Mouse (Mus musculus) right cerebral cortex, postnatal 4 days (tissue): ENCODE results near the gene C1qtnf1.

Experiments used
- DNase-seq: peaks from one replicate; pipeline ENCODE4 v3.0.0-alpha.2; 2022

Gene C1qtnf1

DNA sequence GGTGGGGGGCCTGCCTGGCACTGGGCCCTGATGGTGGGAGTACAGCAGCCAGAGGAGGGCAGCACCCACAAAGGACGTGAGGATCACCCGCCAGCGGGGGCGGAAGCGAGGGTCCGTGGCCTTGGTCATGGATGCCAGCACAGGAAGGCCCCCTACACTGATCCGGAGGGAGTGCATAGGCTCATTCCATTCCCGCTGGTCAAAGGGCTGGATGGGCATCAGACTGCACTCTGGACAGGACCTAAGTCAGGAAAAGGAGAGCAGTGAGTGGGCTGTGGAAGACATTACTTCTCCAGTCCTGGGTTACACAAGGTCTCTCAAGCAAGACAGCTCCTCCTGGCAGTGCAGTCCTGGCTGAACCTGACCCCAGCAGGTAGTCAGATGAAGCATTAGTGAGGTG lies 16.7 kb upstream of the C1qtnf1 start:
- DNase-seq, result no peak

DNA sequence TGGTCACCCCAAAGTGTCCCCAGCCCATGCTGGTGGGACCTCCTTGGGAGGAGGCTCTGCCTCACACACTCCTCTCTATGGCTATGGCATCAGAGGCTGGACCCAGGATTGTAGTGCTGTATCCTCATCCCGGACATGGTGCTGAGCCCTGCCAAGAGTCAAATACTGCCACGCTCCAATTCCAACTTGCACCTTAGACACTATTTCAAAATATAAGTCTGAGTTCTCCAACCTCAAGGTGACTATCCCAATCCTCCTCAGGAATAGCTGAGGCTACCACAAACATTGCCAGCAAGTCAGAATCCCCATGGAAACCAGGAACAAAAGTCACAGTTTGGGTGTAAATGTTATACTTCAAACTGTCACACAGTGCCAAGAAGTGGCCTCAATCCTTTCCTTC lies 15.4 kb upstream of the C1qtnf1 start:
- no peak for DNase-seq

DNA sequence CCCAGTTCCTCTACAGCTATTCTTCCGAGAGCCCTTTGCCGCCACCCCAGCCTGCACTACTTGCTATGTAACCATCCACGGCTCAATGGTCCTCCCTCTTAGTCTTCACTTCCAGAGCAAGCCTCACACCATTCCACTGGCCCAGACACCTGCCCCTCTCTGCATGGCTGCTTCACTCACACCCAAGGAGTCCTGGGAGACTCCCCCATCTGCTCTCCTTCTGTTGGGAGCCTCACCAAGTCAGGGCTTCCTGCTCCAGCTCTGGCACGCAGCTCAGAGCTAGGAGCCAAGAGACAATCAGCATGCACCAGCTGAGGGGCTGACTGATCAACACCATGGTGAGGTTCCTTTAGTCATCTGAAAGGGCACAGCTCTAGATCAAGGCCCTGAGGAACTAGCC lies 14.9 kb upstream of the C1qtnf1 start:
- no peak for DNase-seq

DNA sequence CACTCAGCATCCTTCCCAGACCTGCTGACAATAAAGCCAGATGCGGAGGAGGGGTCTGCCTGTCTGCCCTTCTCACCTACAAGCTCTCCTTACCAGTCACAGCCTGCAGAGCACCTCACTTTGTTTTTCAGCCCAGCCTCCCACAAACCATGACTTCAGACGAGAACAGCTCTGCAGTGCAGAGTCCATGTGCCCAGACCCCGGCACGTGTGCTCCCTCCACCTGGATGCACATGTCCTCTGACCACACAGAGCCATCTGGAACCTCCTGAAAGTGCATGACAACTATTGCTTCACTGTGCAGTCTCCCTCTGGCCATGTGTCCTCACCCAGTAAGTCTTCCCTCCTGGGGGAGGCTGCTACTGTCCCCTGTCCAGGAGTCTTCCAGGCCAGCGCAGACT lies 13.7 kb upstream of the C1qtnf1 start:
- no peak for DNase-seq

DNA sequence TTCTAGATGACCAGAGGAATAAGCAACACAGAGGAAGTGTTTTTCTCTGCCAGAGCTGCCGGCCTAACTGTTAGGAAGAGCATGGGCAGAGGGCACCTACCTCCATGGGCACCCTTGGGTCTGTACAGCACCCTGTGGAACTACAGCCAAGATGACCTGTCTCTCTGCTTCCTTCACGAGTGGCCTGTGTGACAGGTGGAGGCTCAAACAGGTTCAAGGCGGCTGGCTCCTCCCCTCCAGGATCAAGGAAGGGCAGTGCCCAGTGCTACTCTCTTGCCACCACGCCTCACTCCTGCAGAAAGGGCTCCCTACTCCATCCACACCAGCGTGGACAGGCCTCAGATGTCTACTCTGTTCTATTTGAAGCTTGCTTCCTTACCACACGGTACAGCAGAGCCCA lies 12.4 kb upstream of the C1qtnf1 start:
- DNase-seq, result no peak

DNA sequence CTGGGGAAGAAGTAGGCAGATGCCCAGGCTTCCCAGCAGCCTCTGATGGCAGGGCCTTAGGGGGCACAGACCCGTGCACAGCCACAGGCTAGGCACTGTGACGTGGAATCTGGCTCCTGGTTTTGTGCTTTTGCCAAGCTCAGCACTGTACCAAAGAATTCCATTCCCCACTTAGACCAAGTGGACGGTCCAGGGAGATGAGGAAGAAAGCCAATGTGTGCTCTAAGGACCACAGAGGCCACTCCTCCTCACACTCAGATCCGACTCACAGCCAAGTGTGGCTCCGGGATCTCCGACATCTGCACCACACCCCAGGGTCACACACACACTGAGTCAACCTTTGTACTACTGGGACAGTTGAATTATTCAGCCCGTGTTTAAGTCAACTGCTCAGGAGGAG lies 12.0 kb upstream of the C1qtnf1 start:
- no peak for DNase-seq

DNA sequence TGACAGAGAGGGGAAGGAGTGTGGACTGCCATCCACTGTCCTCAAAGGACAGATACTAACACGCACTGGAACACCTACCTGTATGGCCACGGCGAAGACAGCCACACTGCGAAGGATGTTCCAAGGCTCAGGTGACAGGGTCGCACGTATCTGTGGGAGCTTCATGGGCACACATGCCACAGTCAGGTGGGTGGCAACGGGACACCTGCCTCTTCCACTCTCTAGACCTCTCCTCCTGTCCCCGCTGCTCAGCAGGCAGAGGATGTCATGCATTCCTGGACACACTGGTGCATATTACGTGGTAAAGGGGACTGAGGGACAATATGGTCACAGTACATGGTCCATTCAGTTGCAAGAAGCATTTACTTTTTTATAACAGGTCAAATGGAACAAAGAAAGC lies 10.5 kb upstream of the C1qtnf1 start:
- DNase-seq, result no peak

DNA sequence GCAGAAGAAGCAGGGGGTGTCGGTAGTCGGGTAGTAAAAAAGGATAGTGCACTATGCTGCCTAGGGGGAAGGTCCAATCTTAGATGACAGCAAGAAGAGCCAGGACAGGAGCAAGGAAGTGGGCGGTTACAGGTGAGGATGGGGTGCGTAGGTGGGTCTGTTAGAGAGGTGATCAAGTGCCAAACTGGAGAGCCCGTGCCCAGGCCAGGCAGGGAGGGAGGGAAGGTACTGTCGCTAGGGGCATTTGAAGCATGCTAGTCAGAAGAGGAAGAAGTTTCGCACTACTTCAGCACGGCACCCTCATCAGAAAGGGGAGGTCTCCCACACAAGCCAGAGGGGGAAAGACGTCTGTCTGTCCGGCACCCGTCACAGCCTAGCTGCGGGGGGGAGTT lies 9.6 kb upstream of the C1qtnf1 start:
- DNase-seq, result no peak

DNA sequence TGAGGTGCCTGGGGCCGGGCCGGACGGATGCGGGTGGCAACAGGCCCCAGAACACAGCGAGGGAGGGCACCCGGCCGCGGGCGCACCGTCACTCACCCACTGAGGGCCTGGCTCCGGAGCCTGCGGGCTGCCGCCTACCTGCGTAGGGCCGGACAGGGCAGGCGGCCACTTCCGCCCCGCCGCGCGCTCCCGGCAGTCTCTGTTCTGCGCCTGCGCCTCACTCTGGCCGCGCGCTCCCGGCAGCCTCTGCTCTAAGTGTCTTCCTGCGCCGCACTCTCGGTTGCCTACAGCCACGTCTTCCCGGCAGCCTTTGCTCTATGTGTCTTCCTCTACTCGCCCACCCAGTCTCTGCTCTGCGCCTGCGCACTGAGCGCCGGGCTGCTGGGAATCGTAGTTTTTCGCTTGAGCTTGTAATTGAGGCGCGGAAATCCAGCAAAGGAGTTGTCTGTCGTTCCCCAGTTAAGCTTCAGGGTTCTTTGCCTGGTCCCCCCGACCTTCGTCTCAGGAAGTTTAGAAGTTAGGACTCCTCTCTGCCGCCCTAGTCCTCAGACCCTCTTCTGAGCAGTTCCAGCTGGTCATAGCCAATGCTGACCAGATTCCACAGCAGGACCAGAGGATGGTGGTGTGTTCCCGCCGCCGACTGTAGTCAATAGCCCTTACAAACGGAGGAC lies 9.0 kb upstream of the C1qtnf1 start, which contains the start of gene Cant1:
TSS of gene Cant1 (minus strand) at position 253 of the 671 bp plus-strand sequence.
- DNase-seq, result peak; percentile 95

DNA sequence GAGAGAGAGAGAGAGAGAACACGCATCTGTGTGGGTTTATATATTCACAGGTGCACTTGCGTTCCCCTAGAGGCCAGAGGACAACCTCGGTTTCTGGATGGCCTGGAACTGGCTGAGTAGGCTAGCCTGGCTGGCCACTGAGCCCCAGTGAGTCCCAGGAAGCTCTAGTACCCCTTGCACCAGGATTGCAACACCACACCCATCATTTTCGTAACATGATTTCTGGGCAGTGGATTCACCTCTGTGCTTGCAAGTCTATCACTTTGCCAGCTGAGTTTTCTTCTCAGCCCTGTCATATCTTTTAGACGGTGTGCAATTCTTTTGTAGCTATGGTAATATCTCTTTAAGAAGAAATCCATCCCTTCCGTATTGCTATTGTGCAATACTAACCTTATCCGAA lies 7.7 kb upstream of the C1qtnf1 start:
- no peak for DNase-seq

DNA sequence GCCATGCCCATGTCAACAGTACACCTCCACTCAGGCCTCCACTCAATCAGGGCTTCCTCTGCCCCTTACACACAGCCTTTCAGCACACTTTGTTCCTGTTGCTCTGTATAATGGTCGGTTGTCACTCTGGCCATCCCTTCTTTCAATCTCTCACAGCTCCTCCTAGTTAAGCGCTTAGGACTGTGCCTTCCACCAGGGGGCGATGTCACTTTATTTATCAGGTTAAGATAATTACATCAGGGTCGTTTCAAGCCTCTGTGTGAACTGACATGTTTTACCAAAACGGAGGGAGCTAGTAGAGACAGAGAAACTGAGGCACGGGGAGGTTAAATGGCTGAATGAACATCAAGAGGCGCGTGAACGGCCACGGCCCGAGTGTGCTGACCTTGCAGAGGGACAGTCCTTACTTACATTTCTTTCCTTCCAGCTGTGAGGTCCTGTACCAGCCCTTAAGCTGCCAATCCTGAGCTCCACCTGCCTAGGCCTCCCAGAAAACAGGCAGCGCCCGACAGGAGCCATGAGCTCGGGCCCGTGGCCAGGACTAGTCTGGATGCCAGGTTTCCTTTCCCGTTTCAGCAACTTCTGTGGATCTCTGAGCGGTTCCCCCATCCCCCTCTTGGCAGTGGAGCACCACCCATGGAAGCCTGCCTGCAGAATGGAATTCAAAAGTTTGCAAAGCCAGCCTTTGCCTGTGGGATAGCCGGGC lies 4.6 kb upstream of the C1qtnf1 start:
- DNase-seq, result peak; percentile 91

DNA sequence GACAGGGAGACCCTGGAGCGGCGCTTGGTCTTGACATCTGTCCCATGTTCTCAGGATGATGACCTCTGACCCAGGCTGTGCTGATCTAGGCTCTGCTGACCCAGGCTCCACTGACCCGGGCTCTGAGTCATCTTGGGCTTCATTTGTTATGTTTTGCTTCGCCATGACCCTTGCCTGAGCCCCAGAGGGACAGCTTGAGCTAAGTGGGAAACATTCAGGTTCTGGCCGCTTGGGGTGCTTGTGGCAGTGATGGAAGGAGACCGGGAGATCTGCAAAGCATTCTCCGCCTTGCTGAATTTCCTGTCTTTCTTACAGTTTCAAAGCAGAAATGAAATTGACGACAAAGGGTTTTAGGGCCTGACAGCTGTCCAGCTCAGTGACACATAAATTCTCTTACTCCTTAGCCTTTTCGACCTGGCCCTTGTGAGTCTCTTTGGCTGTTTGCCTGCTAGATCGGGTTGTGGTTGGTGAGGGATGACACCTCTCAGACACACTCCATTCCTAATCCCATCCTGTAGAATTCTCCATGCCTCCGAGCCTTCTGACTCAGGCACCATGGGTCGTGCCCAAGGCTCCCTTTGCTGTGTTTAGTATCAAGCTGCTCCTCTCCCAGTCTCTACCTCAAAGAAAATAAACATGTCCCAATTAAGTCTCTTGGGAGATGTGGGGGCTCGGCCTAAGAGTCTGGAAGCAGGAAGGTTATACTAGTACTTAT lies 3.2 kb upstream of the C1qtnf1 start:
- no peak for DNase-seq

DNA sequence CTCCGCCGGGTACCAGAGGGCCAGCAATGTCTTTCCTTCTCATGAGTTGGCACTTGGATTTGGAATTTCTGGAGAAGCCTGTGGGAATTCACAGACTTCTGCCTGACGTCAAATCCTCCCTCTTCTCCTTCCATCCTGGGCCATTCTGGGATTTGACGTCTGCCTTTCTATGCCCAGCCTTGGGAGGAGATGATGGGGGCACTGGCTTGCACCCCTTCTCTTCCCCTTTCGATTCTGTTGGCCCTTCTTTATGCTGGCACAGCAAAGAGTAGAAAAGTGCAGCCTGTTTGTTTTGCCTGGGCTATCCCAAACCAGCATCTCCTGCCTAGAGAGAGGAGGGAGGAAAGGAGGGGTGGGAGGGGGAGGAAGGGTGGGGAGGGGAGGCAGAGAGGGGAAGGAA lies 1.2 kb upstream of the C1qtnf1 start:
- no peak for DNase-seq

DNA sequence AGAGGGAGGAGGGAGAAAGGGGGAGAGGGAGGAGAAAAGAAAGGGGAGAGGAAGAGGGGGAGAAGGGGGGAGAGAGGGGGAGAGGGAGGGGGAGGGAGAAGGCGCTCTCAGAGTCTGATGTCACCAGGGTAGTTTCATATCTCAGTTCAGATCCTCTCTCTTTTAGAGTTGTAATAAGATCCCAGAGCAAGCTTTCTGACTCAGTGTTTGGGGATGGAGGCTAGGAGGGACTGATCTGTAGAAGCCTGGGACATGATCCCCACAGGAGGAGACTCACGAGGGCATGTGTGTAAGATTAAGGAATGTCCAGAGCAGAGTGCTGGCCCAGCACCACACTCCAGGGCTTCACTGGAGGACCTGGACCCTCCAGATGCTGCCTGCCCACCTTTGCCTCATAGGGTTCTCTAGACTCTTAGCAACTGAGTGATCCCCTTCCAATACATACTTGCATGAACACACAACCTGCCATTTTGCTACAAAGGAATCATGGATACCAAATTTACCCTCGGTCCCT lies 680 bp upstream of the C1qtnf1 start:
- no peak for DNase-seq

DNA sequence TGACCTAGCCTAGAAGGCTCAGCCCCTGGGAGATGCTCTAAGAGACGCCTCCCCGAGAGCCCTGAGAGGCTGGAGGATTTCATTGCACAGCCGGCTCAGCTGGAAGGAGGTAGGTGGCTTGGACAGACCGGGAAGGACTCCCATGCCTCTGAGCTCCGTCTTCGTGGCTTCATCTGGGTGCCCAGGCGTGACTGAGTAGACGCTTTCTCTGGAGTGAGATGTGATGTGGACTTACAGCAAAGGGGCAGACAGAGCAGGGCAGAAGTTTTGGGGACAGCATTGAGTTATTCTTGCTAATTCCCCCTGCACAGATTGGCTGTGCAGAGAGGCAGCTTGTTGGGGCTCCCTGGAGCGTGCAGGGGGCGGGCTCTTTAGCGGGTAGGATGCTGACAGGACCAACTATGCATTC lies 461 bp downstream of the C1qtnf1 start:
- DNase-seq, result no peak

DNA sequence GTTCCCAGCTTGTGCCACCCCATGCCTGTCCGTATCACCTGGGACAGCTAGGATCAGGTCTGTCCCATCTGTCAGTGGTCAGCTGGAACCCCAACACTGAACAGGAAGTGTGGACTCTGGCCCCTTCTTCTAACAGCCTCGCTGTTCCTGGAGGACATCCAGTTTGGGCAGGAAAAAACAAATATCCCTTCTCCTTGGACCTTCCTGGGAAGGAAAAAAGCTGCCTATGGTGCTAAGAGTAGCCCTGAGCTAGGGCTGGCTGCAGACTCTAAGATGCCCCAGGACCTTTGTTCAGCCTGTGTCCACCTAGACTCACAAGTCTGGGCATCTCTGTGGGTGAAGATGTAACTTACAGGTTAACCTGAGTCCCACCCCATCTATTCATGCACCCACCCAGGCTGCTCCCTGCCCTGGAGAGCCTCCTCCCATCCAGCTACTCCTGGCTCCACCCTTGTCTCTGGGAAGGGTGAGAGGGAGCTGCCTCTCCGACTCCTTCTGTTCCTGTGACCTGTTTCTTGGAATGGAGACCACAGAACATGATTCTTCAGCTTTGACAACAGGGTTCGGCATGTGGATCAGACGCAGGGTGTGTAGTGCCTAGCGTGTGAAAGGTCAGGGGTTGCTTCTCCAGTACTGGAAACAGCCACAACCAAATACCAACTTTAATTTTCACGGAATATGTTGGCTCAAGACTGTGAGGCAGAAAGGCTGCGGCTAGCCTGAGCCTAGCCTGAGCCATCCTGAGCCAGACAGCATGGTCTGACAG lies 1.1 kb downstream of the C1qtnf1 start:
- no peak for DNase-seq

DNA sequence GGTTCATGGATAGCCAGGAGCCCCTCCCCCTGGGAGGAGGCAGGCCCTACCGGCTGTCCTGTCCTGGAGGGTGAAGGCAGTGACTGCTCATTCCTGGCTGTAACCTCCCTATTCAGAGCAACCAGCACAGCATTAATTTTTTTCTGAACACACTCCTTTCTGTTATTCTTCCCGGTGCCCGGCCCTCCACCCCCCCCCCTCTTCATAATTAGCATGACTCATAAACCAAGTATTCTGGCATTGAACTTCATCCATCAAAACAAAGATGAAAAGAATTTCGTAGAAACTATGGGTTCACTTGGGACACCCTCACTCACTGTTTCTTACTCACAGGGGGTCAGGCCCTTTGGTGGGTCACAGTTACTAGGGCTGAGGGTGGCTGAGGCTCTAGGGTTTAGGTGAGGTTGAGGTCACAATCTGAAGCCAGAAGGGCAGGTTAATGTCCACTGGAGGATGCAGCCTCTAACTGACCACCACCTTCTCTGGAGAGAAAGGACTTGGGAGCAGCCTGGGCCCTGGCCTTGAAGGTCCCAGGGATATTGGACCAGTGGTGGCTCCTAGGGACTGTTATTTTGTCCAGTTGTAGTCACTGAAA lies 2.4 kb downstream of the C1qtnf1 start:
- DNase-seq, result no peak

DNA sequence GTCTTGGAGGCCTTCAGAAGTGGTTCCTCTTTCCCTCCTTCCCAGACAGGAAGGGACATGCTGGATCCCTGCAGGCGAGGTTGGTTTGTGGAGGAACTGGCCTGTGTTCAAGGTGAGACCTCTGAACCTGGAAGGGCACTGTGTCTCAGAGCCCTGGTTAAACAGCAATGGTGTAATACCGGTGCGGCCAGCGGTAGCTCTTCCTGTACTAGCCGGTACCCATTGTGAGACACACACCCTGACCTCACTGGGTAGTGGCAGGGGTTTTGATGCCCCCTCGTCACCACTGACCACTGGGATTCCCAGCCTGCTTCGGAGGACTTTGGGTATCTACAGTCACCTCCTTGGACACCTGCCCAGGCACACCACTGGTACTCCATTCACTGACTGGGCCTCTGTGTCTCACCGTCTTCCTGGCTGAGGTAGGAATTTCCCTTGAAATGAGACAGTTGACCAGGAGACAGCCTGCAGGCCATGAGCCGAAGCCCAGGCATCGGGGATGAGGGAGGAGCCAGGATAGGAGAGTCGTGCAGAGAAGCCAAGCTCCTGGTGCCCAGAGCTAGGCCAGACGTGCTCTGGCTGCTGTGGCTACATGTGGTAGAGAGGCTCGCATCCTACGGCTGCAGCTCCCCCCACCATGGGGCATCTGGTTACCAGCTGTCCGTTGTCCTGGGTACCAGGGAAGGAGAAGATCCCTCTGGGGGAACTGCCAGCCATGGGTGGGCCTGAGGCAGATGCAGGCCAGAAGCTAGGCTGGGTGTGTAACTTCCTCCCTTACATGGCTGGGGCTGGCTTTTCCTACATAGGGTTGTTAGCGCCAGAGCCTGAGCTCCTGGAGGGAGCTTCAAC lies 3.3 kb downstream of the C1qtnf1 start:
- DNase-seq, result no peak

DNA sequence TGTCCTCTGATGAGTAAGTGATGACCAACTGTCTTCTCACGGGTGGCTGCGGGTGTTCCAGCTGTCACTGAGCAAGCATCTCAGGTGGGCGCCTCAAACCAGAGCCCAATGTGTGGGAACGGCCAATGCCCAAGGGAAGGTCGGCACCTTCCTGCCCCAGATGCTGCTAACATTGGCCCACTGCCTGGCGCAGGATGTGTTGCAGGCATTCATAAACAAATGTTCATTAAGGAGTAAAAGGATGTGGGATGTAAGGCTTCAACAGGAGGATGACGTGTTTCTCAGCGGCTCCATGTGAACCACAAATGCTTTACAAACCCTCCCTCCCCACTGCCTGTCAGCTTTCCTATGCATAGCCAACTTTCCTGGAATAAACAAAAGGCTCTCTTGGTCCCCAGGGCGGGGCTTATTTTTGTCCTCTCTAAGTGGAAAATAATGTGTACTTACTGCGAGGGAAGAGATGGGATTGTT lies 5.4 kb downstream of the C1qtnf1 start:
- DNase-seq, result no peak

DNA sequence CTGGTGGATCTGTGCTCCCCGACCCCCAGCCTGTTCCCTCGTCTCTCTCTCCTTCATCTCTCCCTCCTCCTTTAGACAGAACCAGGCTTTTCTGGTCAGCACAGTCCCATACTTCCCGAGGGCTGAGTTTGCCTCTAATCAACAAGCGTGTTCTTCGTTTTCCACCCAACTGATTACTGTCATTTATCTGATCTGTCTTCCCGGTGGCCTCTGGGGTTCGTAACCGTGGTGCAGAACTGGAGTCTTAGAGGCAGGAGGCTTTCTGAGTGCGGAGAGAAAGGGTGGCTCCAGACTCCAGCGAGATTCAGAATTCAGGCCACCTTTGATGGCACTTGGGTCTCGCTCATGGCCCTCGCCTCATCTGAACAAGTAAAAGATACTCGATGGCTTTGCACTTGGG lies 6.1 kb downstream of the C1qtnf1 start:
- DNase-seq, result no peak

DNA sequence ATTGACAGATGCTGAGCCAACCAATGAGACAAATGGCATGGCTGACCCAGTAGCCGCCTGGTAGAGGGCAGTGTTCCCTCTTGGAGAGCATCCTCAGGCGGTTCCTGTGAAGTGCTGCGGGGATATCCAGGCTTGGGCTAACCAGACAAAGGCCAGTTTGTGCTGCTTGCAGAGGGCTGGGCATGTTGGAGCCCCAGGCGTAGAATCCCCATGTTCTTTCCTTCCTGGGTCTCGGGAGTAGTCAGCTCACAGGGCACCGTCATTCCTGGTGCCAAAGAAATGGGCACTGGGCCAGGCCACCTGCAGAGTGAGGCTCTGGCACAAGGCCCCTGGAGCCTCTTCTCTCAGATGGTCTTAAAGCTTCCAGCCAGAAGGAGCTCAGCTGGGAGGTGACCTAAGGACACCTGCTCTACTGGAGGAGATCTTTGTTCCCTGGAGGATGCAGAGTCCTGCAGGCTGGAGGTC lies 8.5 kb downstream of the C1qtnf1 start:
- DNase-seq, result peak; percentile 53
